Mouse (Mus musculus) CH12.LX (cell line): ENCODE results near the gene Fn3k. TPM values are rescaled to one million over a fixed set of nuclear protein-coding genes. Genes with fewer than 3 reads are reported as not detected.

Source experiments
- DNase-seq: peaks from one replicate; pipeline ENCODE4 v3.0.0-alpha.2; 2013; ENCODE audit errors: extremely low read depth
- H3K27ac ChIP-seq: 2 replicates; pipeline ENCODE4 v1.5.1; 2012; ENCODE audit warnings: low read depth, mild to moderate bottlenecking, control low read depth, moderate library complexity; ENCODE audit not compliant: insufficient read depth
- H3K27me3 ChIP-seq: replicated peaks from 2 replicates; pipeline ENCODE3; 2012; ENCODE audit warnings: inconsistent platforms
- H3K36me3 ChIP-seq, 2 experiments: replicated peaks in 1 of 2; 2 replicates each; pipeline versions ENCODE3 to v1.6.1; 2012; ENCODE audit warnings: inconsistent platforms in 1 of 2, low read length in 1 of 2, mild to moderate bottlenecking in 1 of 2, mixed read lengths in 1 of 2, moderate library complexity in 1 of 2; ENCODE audit not compliant: control insufficient read depth in 1 of 2, insufficient read depth in 1 of 2
- H3K4me1 ChIP-seq, 2 experiments: 2 replicates each; pipeline ENCODE4 v1.6.1; 2012; ENCODE audit warnings: inconsistent platforms in 1 of 2, moderate library complexity in 1 of 2; ENCODE audit not compliant: insufficient read depth in 2 of 2, control insufficient read depth in 1 of 2
- H3K4me2 ChIP-seq: 2 replicates; pipeline ENCODE4 v1.6.1; 2012; ENCODE audit warnings: low read depth, mild to moderate bottlenecking, control low read depth; ENCODE audit not compliant: poor library complexity, insufficient read depth, severe bottlenecking
- H3K4me3 ChIP-seq, 3 experiments: fragments of 150-350 bp in 1 of 3; sonication (generic) in 1 of 3; replicated peaks in 1 of 3; 2 replicates each; pipeline versions ENCODE3 to v1.5.1; 2011 to 2012; ENCODE audit warnings: low read depth in 2 of 3, low read length in 2 of 3, mild to moderate bottlenecking in 2 of 3, moderate library complexity in 2 of 3, control low read depth in 1 of 3, improper control_type of control experiment in 1 of 3, inconsistent platforms in 1 of 3, mixed read lengths in 1 of 3; ENCODE audit not compliant: poor library complexity in 1 of 3
- H3K79me2 ChIP-seq: replicated peaks from 2 replicates; pipeline ENCODE4 v1.6.1; 2012; ENCODE audit warnings: mild to moderate bottlenecking, moderate library complexity; ENCODE audit not compliant: control insufficient read depth, poor library complexity, insufficient read depth, severe bottlenecking; ENCODE audit errors: extremely low read depth
- H3K9ac ChIP-seq: 2 replicates; pipeline ENCODE4 v1.6.1; 2012; ENCODE audit warnings: low read depth, mild to moderate bottlenecking, control low read depth, moderate library complexity; ENCODE audit not compliant: insufficient read depth
- H3K9me3 ChIP-seq: replicated peaks from 2 replicates; pipeline ENCODE3; 2012; ENCODE audit warnings: low read length, inconsistent platforms, mixed read lengths
- BHLHE40 ChIP-seq: IDR thresholded peaks from 2 replicates; pipeline ENCODE4 v1.6.1; 2011; ENCODE audit warnings: mild to moderate bottlenecking, low read depth, low read length, improper control_type of control experiment
- CHD2 ChIP-seq: IDR thresholded peaks from 2 replicates; pipeline ENCODE4 v1.6.1; 2011; ENCODE audit warnings: low read length, improper control_type of control experiment
- CTCF ChIP-seq, 2 experiments: IDR thresholded peaks in 1 of 2; conservative IDR thresholded peaks in 1 of 2; 2 replicates each; pipeline ENCODE4 v1.5.1; 2011 to 2012; ENCODE audit warnings: low read depth in 2 of 2, low read length in 2 of 2, improper control_type of control experiment in 1 of 2, inconsistent platforms in 1 of 2, mild to moderate bottlenecking in 1 of 2, moderate library complexity in 1 of 2
- E2F4 ChIP-seq: IDR thresholded peaks from 2 replicates; pipeline ENCODE4 v1.6.1; 2011; ENCODE audit warnings: low read depth, low read length, improper control_type of control experiment; ENCODE audit not compliant: insufficient replicate concordance
- ELF1 ChIP-seq: IDR thresholded peaks from 2 replicates; pipeline ENCODE4 v1.6.1; 2014; ENCODE audit warnings: low read depth, mild to moderate bottlenecking, inconsistent platforms, low read length, improper control_type of control experiment
- IRF4 ChIP-seq: IDR thresholded peaks from 2 replicates; pipeline ENCODE4 v1.6.1; 2014; ENCODE audit warnings: low read depth, mild to moderate bottlenecking, inconsistent platforms, low read length, improper control_type of control experiment
- JUN ChIP-seq: IDR thresholded peaks from 2 replicates; pipeline ENCODE4 v1.6.1; 2011; ENCODE audit warnings: low read depth, mild to moderate bottlenecking, low read length, improper control_type of control experiment, moderate library complexity; ENCODE audit not compliant: insufficient read depth
- JUND ChIP-seq: conservative IDR thresholded peaks from 2 replicates; pipeline ENCODE4 v1.6.1; 2011; ENCODE audit warnings: low read depth, low read length, improper control_type of control experiment
- KAT2A ChIP-seq: IDR thresholded peaks from 2 replicates; pipeline ENCODE4 v1.6.1; 2012; ENCODE audit warnings: low read length, improper control_type of control experiment, inconsistent platforms; ENCODE audit not compliant: insufficient replicate concordance
- MAX ChIP-seq: IDR thresholded peaks from 2 replicates; pipeline ENCODE4 v1.6.1; 2011; ENCODE audit warnings: low read length, improper control_type of control experiment
- MAZ ChIP-seq: IDR thresholded peaks from 2 replicates; pipeline ENCODE4 v1.6.1; 2012; ENCODE audit warnings: low read depth, mild to moderate bottlenecking, inconsistent platforms, low read length, improper control_type of control experiment, moderate library complexity
- MXI1 ChIP-seq: IDR thresholded peaks from 2 replicates; pipeline ENCODE4 v1.6.1; 2011; ENCODE audit warnings: mild to moderate bottlenecking, low read depth, low read length, improper control_type of control experiment
- MYC ChIP-seq: IDR thresholded peaks from 2 replicates; pipeline ENCODE4 v1.6.1; 2011; ENCODE audit warnings: low read depth, mild to moderate bottlenecking, improper control_type of control experiment, low read length
- NRF1 ChIP-seq: IDR thresholded peaks from 2 replicates; pipeline ENCODE4 v1.6.1; 2014; ENCODE audit warnings: low read depth, mild to moderate bottlenecking, inconsistent platforms, low read length, improper control_type of control experiment, moderate library complexity
- RCOR1 ChIP-seq: conservative IDR thresholded peaks from 2 replicates; pipeline ENCODE4 v1.6.1; 2012; ENCODE audit warnings: low read depth, mild to moderate bottlenecking, inconsistent platforms, low read length, improper control_type of control experiment
- SIN3A ChIP-seq: IDR thresholded peaks from 2 replicates; pipeline ENCODE4 v1.6.1; 2012; ENCODE audit warnings: low read length, improper control_type of control experiment, inconsistent platforms
- UBTF ChIP-seq: IDR thresholded peaks from 2 replicates; pipeline ENCODE4 v1.6.1; 2012; ENCODE audit warnings: low read depth, mild to moderate bottlenecking, inconsistent platforms, low read length, improper control_type of control experiment, moderate library complexity
- ZKSCAN1 ChIP-seq: IDR thresholded peaks from 2 replicates; pipeline ENCODE4 v1.6.1; 2012; ENCODE audit warnings: low read depth, inconsistent platforms, low read length, improper control_type of control experiment, borderline replicate concordance
- dilution Hi-C: fragments of 300-500 bp; cut with MboI; formaldehyde crosslinking; loops from 2 replicates; pipeline ENCODE4 v1.14.3; 2020; ENCODE audit warnings: low sequenced_read_pairs; ENCODE audit not compliant: extremely low pct_unique_long_range_greater_than_20kb, extremely low pct_ligation_motif_present
- in situ Hi-C: fragments of 300-500 bp; cut with MboI; formaldehyde crosslinking; loops from 3 replicates; pipeline ENCODE4 v1.14.3; 2019; ENCODE audit warnings: low sequenced_read_pairs, low pct_ligation_motif_present, low pct_unique_long_range_greater_than_20kb, mixed read lengths
- polyA plus RNA-seq: library from polyadenylated mRNA; unstranded; fragments of >175 nt; gene quantifications from 2 replicates; pipeline ENCODE4 v1.2.1, GENCODE M21; 2012; ENCODE audit warnings: low read depth; ENCODE audit not compliant: insufficient read length
- total RNA-seq, 2 experiments: library from RNA; depleted of rRNA; stranded (reverse); fragments of 300-350 nt in 1 of 2; fragments of >200 nt in 1 of 2; gene quantifications; 2 replicates each; pipeline ENCODE4 v1.2.3; 2012 to 2014

The Fn3k gene
- total and polyA plus RNA-seq, 3 experiments = 0.04 TPM; not detected in 2

- peaks cover 0 to 4% of the 10 kb centered on the region in 2 experiments; a peak in 3 of 4 replicates for H3K4me1 ChIP-seq
- peaks cover 32% of the 10 kb centered on the region for H3K27me3 ChIP-seq
- no peak within 1 kb of the TSS for H3K9ac ChIP-seq
- no peak within 1 kb of the TSS for H3K27ac ChIP-seq
- H3K4me2 ChIP-seq = peak within 1 kb of the TSS; percentile 61
- no peaks in the 10 kb centered on the region for H3K36me3 ChIP-seq
- in situ Hi-C loops = no loop called here
- TF ChIP-seq MAX = no peak; the same call in 1 of the 2 replicates
- no peak for TF ChIP-seq RCOR1
- TF ChIP-seq NRF1 = peak; percentile 9; the same call in 1 of the 2 replicates
- TF ChIP-seq BHLHE40 = no peak
- 0 out of 2 replicates have a peak, but pooled peaks have one; percentile 15 for TF ChIP-seq SIN3A
- 0 out of 2 replicates have a peak, but pooled peaks have one; percentile 28 for TF ChIP-seq MAZ
- peak; percentile 84 for DNase-seq
- H3K4me3 ChIP-seq = peak within 1 kb of the TSS in 2 of 3 experiments; percentile 25 to 45
- H3K9me3 ChIP-seq = peaks cover 3% of the 10 kb centered on the region
- dilution Hi-C loops = no loop called here
- no peaks in the 10 kb centered on the region for H3K79me2 ChIP-seq
Observed at GRCm38 (mm10) chr11:121387750-121388553, 46.8 kb upstream of the Fn3k start, which contains the start of gene Rab40b. TSS of gene Rab40b (minus strand) at chr11:121388251.

DNA sequence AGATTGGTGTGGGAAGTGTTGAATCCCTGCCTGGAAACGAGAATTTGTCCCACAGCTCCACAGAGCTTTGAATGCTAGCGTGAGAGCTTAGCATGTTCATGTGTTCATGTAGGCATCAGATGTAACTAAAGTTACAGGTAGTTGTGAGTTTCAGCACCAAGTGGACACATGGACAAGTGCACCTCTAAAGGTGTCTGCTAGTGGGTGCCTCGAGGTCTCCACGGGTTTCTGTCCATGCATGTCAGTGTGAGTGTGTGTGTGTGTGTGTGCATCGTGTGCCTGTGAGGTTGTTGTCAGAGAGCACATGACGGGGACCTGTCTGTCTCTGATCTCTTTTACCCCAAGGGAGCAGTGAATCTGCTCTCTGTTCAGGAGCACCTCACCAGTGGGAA is 46.2 kb upstream of the Fn3k start:
- Histone ChIP-seq H3K36me3 (no peaks in the 10 kb centered on the region), H3K27me3 (peaks cover 34% of the 10 kb centered on the region), H3K9ac (no peak overlapping the region), H3K4me3 (peak overlapping the region in 2 of 3 experiments; percentile 25 to 45), H3K4me2 (peak overlapping the region; percentile 61), H3K4me1 (peaks cover 0 to 4% of the 10 kb centered on the region in 2 experiments; a peak in 3 of 4 replicates), H3K9me3 (peaks cover 3% of the 10 kb centered on the region), H3K79me2 (no peaks in the 10 kb centered on the region), H3K27ac (no peak overlapping the region)
- 0 out of 2 replicates have a peak, but pooled peaks have one; percentile 38 for TF ChIP-seq MYC
- TF ChIP-seq E2F4 = no peak
- TF ChIP-seq ELF1 = no peak
- peak; percentile 40; the same call in 1 of the 2 replicates for TF ChIP-seq MAX
- TF ChIP-seq CTCF (conservative IDR thresholded peaks at IDR 0.05 in 1 of 2, IDR thresholded peaks at IDR 0.05 in 1 of 2; ENCODE audit: low read depth in 2 of 2, low read length in 2 of 2) = no peak; a peak in 1 of 4 replicates
- no peak for TF ChIP-seq JUN
- TF ChIP-seq UBTF = no peak
- TF ChIP-seq KAT2A = no peak
- no peak for TF ChIP-seq CHD2
- TF ChIP-seq BHLHE40 = no peak
- no peak for TF ChIP-seq MXI1
- TF ChIP-seq ZKSCAN1 = no peak
- no peak for TF ChIP-seq JUND
- no peak for TF ChIP-seq IRF4
- TF ChIP-seq SIN3A = 0 out of 2 replicates have a peak, but pooled peaks have one; percentile 3
- no peak for DNase-seq
- in situ Hi-C loops = no loop called here
- dilution Hi-C loops = no loop called here
